Mouse (Mus musculus): Measurements from ENCODE around the gene Slc16a7.

DNA sequence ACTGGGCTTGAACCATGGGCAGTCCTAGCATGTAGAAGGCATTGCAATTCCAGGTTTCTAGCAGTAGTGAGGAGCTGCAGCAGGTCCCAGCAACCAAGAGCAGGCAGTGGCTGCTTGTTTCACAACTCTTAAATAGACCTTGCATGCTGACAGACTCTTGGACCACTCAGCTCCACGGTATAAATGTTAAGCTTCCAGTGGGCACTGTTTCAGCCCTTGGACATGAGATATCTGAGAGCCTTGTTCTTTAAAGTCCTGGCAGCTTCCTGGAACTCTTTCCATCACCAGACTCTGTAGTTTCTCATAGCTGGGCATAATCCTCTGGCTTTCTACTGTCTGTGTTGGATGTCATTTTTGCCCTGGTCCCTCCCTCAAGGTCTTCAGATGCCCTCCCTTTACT, 43.7 kb downstream of the Slc16a7 start:
- TF ChIP-seq CTCF (IDR thresholded peaks at IDR 0.05; ENCODE audit: extremely low read depth, insufficient read length, insufficient replicate concordance, low read depth, low read length) (no peak), POLR2A (IDR thresholded peaks at IDR 0.05; ENCODE audit: low read depth, low read length) (no peak)
